Mouse (Mus musculus): ENCODE measurements around the gene Gm20388. TPM values are rescaled to one million over a fixed set of nuclear protein-coding genes. Genes with fewer than 3 reads are reported as not detected.

Gene Gm20388
- polyA plus RNA-seq, 1 experiment from 2014 or later, result not detected

DNA sequence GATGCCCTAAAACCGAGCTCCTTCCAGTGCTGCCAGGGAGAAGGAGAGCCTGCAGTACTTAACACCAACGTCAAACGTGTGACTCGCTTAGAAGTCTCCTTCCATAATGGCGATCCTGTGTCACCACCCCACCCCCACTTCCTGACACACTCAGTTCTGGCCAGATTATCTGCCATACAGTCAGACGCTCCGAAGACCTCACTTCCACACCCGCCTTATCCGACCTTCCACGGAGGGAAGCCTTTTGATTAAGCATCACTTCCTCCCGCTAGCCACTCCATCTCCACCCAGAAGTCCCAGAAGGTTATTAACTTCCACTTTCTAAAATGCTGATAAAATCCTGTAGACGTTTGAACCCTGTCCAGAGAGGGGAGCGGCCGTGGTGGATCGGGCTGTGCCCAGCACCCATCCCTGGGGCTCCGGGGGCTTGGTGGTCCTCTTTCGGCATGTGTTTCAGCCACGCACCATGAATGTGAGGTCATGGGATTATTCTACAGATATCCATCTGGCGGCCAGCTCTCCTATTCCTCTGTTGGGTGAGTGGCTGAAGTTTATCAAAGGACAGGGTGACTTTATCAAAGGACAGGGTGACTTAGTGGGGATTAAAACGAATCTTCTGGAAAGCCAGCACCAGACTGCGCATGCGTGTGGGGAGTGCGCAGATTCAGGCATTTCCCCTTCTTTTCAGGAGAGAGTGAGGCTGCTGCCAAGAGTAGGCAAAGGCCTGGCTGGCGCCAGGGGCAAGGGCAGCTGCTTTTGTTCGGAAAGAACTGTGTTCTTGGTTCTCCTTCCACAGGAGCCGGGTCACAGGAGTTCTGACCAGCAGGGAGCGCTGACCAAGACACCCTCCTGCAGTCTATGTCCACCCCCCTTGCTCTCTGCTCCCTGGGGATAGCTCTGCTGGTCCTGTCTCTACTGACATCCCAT lies 1260.2 kb downstream of the Gm20388 start:
- no peak for ATAC-seq (ENCODE audit: insufficient number of reproducible peaks, insufficient read depth, low FRiP score, low TSS enrichment)
- Histone ChIP-seq H3K4me3 (no peak overlapping the region), H3K9me3 (no peaks in the 10 kb centered on the region), H3K4me1 (peaks cover 36% of the 10 kb centered on the region), H3K9ac (no peak overlapping the region), H3K4me2 (replicated peaks) (no peak overlapping the region), H3K27me3 (no peaks in the 10 kb centered on the region), H3K36me3 (no peaks in the 10 kb centered on the region), H3K27ac (peak overlapping the region; percentile 66; the same call in 1 of the 2 replicates)
- 49% methylated on average over 27 of the region's 27 CpGs for WGBS

DNA sequence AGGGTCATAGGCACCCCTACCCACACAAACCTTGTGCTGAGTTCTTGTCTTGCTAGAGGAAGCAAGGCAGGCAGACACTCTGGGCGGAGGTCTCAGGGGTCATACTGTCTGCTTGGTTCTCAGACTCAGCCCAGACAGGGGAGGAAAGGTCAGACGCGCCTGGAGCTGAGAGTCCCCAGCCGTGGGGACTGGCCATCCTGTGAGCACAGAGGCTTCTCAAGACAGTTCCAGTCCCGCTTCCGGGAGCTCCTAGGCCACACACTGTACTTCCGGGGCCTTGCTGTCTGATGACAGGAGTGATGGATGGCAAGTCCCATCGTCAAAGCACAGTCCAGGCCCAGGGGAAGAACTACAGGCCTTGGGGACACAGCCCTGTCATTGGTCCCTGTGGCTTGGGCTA lies 1261.9 kb downstream of the Gm20388 start:
- no peak overlapping the region for H3K27ac ChIP-seq
- peaks cover 43% of the 10 kb centered on the region for H3K4me1 ChIP-seq
- H3K9ac ChIP-seq, result no peak overlapping the region
- no peaks in the 10 kb centered on the region for H3K36me3 ChIP-seq
- WGBS, result 65% methylated on average over 8 of the region's 8 CpGs
- H3K4me3 ChIP-seq, result no peak overlapping the region
- ATAC-seq (ENCODE audit: insufficient number of reproducible peaks, insufficient read depth, low FRiP score, low TSS enrichment), result no peak
- H3K9me3 ChIP-seq, result no peaks in the 10 kb centered on the region
- no peaks in the 10 kb centered on the region for H3K27me3 ChIP-seq
- H3K4me2 ChIP-seq (replicated peaks), result no peak overlapping the region

DNA sequence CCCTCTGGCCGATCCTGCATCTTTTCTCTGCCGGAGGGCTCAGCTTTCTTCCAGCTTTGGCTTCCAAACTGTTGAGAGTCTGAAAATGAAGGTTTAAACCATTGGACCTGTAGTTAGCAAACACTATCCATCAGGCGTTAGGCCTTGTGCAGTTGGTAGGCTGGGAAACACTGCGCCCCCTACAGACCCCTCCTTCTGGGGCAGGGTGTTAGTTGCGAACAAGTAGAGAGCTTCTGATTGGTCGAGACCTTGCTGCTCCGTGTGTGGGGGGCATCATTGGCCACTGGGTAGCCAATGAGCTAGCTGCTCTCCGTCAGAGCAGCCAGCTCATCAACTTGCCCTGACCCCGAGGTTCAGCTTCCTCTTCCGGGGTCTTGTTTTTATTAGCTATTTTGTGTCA lies 1263.5 kb downstream of the Gm20388 start:
- peak overlapping the region; percentile 36; the same call in 1 of the 2 replicates for H3K27ac ChIP-seq
- H3K9me3 ChIP-seq, result no peaks in the 10 kb centered on the region
- no peak overlapping the region for H3K9ac ChIP-seq
- ATAC-seq (ENCODE audit: insufficient number of reproducible peaks, insufficient read depth, low FRiP score, low TSS enrichment), result no peak
- WGBS, result 45% methylated on average over 10 of the region's 10 CpGs
- peak overlapping the region; percentile 29; the same call in 1 of the 2 replicates for H3K4me2 ChIP-seq (replicated peaks)
- H3K36me3 ChIP-seq, result no peaks in the 10 kb centered on the region
- H3K4me1 ChIP-seq, result peaks cover 46% of the 10 kb centered on the region
- no peaks in the 10 kb centered on the region for H3K27me3 ChIP-seq
- H3K4me3 ChIP-seq, result no peak overlapping the region

DNA sequence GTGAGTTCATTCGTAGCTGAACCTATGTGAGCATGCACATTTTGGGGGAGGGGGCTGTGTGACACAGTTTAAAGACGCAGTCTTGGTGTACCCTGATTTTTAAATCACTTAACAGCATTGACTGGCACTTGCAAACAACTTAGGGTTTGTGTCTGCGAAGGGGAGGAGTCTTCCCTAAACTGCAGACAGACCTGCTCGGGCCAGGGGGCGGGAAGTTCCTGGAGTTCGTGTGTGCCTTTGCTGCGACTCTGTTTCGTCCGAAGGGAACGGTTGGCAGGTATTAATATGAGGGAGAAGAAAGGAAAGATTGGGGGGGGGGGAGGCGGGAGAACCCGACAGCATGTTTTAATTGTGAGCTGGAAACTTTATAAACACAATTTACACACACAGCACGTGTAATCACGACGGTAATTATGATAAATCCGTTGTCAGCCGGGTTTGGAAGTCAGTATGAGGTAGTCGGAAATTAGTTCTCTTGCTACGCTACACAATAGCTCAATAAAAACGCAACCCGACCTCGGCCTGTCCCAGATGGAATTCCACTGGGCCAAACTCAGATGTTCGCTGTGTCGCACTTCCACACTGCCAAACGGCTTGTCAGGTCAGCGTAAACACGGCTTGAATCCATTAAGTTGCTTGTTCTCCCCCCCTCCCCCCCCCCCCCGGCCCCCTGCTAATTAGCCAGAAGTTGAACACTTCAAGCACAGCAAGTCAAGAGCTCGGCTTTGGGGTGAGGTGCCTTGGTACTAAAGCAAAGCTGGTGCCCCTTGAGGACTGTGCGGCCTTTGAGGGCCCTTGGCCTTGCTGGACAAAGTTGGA lies 1264.3 kb downstream of the Gm20388 start:
- ATAC-seq (ENCODE audit: insufficient number of reproducible peaks, insufficient read depth, low FRiP score, low TSS enrichment), result no peak
- Histone ChIP-seq H3K4me1 (peaks cover 45% of the 10 kb centered on the region), H3K27ac (peak overlapping the region; percentile 55), H3K4me2 (replicated peaks) (peak overlapping the region; percentile 29), H3K9me3 (no peaks in the 10 kb centered on the region), H3K36me3 (no peaks in the 10 kb centered on the region), H3K9ac (no peak overlapping the region), H3K4me3 (no peak overlapping the region), H3K27me3 (no peaks in the 10 kb centered on the region)
- 14% methylated on average over 29 of the region's 30 CpGs for WGBS

GRCm38 (mm10) chr8:121175540-121176090 lies 1265.0 kb downstream of the Gm20388 start:
- Histone ChIP-seq H3K36me3 (no peaks in the 10 kb centered on the region), H3K4me2 (replicated peaks) (peak overlapping the region; percentile 29), H3K4me3 (no peak overlapping the region), H3K27me3 (no peaks in the 10 kb centered on the region), H3K9ac (no peak overlapping the region), H3K9me3 (no peaks in the 10 kb centered on the region), H3K27ac (peak overlapping the region; percentile 55), H3K4me1 (peaks cover 38% of the 10 kb centered on the region)
- no peak for ATAC-seq (ENCODE audit: insufficient number of reproducible peaks, insufficient read depth, low FRiP score, low TSS enrichment)
- WGBS, result 47% methylated on average over 8 of the region's 8 CpGs

GRCm38 (mm10) chr8:121176291-121176690 lies 1265.7 kb downstream of the Gm20388 start:
- no peak overlapping the region for H3K4me3 ChIP-seq
- no peak overlapping the region; the same call in 1 of the 2 replicates for H3K27ac ChIP-seq
- no peak for ATAC-seq (ENCODE audit: insufficient number of reproducible peaks, insufficient read depth, low FRiP score, low TSS enrichment)
- no peaks in the 10 kb centered on the region for H3K27me3 ChIP-seq
- no peak overlapping the region for H3K4me2 ChIP-seq (replicated peaks)
- H3K9ac ChIP-seq, result no peak overlapping the region
- no peaks in the 10 kb centered on the region for H3K9me3 ChIP-seq
- WGBS, result 21% methylated on average over 3 of the region's 3 CpGs
- no peaks in the 10 kb centered on the region for H3K36me3 ChIP-seq
- peaks cover 38% of the 10 kb centered on the region for H3K4me1 ChIP-seq

DNA sequence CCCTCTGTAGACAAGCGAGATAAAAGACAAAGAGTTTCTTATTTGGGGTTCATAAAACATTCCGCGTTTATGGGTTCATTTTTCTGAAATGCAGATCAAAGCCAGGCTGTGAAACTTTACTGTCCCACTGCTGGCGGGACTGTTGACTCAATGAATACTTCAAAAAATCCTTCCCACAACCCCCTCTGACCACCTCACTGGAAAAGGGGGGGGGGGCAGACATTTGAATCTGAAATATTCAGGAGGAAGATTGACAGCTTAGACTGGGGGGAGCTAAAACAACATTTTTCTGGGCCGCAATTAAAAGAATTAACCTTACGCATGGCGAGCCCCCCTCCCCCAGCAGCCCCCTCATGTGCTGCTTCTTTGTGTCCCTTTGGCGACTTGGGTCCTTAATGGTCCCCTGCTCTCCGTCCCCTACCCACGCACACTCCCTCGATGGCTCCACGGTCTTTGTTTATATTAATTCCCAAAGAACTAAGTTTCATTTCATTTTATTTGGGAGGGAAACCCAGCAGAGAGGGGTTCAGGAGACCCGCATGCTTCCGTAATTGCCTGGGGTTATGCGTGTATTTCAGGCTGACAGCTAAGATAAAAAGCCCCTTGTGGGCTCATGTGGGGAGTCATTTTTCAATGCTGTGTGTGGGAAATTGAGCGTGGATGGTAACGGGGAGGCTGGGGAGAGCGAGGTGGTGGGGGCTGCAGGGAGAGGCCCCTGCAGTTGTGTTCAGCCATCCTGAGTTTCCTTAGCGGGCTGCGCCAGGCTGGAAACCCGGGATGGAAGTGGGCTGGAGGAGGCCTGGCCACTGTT lies 1270.0 kb downstream of the Gm20388 start:
- peak overlapping the region; percentile 26 for H3K4me2 ChIP-seq (replicated peaks)
- no peak overlapping the region for H3K4me3 ChIP-seq
- H3K9ac ChIP-seq, result no peak overlapping the region
- 20% methylated on average over 21 of the region's 21 CpGs for WGBS
- H3K27me3 ChIP-seq, result no peaks in the 10 kb centered on the region
- ATAC-seq (ENCODE audit: insufficient number of reproducible peaks, insufficient read depth, low FRiP score, low TSS enrichment), result no peak; the same call in 1 of the 2 replicates
- peak overlapping the region; percentile 76 for H3K27ac ChIP-seq
- no peaks in the 10 kb centered on the region for H3K36me3 ChIP-seq
- H3K9me3 ChIP-seq, result no peaks in the 10 kb centered on the region
- H3K4me1 ChIP-seq, result peaks cover 31% of the 10 kb centered on the region

DNA sequence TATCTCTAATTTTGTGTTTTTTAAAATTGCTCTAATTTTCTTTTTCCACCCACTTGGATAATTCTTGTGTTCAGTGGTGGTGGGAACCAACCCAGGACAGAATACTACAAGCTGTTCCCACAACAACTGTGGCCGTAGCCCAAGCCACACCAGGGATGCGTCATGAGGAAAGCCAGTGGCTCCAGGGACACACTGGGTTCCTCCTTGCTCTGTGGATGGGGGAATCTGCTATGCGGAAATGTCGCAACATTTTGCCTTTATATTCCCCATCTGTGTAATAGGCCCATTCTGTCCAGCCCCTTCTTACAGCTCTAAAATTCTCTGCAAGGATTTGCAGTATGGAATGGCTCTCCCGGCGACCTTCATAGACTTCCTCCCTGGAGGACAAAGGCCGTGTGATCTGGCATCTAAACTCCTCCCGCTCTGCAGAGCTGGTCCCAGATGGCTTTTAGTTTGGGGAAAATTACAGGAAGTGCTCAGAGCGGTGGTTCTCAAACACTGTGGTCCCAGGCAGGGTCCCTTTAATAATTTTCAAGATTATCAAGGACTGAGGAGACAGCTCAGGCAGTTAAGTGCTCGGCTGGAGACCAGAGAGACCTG lies 1270.7 kb downstream of the Gm20388 start:
- Histone ChIP-seq H3K27ac (peak overlapping the region; percentile 76), H3K9me3 (no peaks in the 10 kb centered on the region), H3K9ac (no peak overlapping the region), H3K4me1 (peaks cover 24% of the 10 kb centered on the region), H3K4me2 (replicated peaks) (peak overlapping the region; percentile 26; the same call in 1 of the 2 replicates), H3K4me3 (no peak overlapping the region), H3K27me3 (no peaks in the 10 kb centered on the region), H3K36me3 (no peaks in the 10 kb centered on the region)
- ATAC-seq (ENCODE audit: insufficient number of reproducible peaks, insufficient read depth, low FRiP score, low TSS enrichment), result no peak
- 44% methylated on average over 10 of the region's 10 CpGs for WGBS

DNA sequence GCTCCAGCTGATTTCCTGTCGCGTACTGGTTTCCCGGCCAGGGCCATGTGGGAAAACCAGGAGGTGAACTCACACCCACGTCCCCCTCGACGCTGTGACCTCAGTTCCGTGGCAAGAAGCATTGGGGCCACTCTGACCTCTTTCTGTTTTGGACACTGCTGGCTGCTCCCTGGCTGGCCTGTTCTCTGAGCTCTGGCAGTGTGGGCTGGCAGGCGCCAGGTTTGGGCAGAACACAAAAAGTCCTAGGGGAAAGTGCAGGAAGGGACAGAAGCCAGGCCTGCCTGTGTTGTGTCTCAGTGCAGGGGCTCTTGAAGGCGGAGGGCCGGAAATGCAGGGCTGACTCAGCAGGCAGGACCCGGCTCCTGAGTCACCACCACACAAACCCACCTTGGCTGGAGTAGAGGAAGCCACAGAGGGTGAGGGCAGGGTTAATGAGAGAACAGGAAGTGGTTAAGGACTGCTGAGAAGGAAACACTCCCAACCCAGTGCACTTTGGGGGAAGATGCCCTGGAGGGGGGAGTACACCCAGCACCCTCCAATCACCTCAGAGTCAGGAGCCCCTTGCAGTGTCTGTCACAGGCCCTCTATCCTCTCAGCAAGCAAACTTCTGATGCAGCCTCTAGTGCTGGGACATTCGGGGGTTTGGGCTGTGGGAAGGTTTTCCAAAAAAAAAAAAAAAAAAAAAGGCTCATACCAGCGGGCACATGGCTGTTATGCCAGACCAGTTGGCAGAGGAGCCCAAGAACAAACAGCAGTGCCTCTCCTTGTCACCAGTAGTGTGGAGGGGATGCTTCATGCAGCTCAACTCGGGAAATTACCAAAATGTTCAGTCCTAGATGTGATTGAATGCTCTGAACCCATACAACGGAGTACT lies 1277.1 kb downstream of the Gm20388 start:
- Histone ChIP-seq H3K36me3 (no peaks in the 10 kb centered on the region), H3K27ac (peak overlapping the region; percentile 19; the same call in 1 of the 2 replicates), H3K4me2 (replicated peaks) (no peak overlapping the region), H3K4me3 (no peak overlapping the region), H3K4me1 (peaks cover 20% of the 10 kb centered on the region), H3K9me3 (no peaks in the 10 kb centered on the region), H3K27me3 (0 out of 2 replicates have a peak, but pooled peaks cover 2% of the 10 kb centered on the region), H3K9ac (no peak overlapping the region)
- no peak for ATAC-seq (ENCODE audit: insufficient number of reproducible peaks, insufficient read depth, low FRiP score, low TSS enrichment)
- 64% methylated on average over 15 of the region's 15 CpGs for WGBS

DNA sequence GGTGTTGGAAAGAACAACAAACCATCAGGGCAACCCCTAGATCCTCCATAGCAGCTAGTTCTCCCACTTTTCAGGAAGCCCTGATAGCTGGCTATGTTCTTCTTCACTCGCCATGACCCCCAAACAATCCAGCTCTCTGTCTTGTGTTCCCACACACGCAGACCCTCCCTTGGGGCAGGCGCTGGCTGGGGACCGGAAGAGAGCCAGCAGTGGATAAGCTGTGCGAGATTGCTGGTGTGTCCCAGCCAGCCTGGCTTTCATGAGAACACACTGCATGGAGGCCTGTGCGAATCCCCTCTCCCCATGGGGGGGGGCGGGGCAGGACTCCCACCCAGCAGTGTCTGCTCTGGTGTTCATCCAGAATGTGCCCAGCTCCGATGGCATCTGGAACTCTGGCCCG lies 1278.4 kb downstream of the Gm20388 start:
- 0 out of 2 replicates have a peak, but pooled peaks cover 2% of the 10 kb centered on the region for H3K27me3 ChIP-seq
- no peak overlapping the region; the same call in 1 of the 2 replicates for H3K9ac ChIP-seq
- WGBS, result 53% methylated on average over 9 of the region's 9 CpGs
- H3K4me2 ChIP-seq (replicated peaks), result no peak overlapping the region
- ATAC-seq (ENCODE audit: insufficient number of reproducible peaks, insufficient read depth, low FRiP score, low TSS enrichment), result no peak
- H3K4me3 ChIP-seq, result no peak overlapping the region
- H3K36me3 ChIP-seq, result no peaks in the 10 kb centered on the region
- peaks cover 20% of the 10 kb centered on the region for H3K4me1 ChIP-seq
- no peak overlapping the region for H3K27ac ChIP-seq
- H3K9me3 ChIP-seq, result no peaks in the 10 kb centered on the region
